Mouse (Mus musculus): ENCODE measurements at regions not wholly inside any gene's neighbourhood (a gene's known extent, or its start where the extent isn't known, plus 50 kb on each side); places are given as distances from the start of the nearest gene placed in this dataset.

DNA sequence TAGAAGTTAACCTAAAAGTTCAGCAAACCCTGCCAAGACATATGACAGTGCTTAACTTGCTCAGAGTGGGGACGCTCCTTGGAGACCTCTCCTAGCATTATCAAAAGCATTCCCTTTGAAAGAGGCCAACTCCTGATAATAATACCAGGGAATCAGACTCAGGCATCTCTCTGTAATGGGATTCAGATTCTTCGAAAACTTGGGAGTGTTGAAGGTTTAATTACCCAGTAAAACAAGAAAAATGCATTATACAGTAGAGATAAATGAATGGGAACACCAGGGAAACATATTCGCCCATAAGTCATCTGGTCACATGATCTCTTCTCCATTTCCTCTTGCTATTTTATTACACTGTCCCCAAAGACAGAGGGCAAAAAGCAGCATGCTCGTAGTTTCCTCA is 274.3 kb upstream of the BC052040 start:
- no peak for DNase-seq (ENCODE audit: low read depth, low spot score)
- Histone ChIP-seq H3K9ac (ENCODE audit: control insufficient read depth, low read depth, low read length, poor library complexity, severe bottlenecking) (no peak overlapping the region), H3K4me1 (ENCODE audit: control insufficient read depth in 1 of 2, insufficient read depth in 2 of 2, low read length in 2 of 2) (no peaks in the 10 kb centered on the region), H3K27ac (ENCODE audit: control insufficient read depth, low read depth, low read length) (no peak overlapping the region), H3K27me3 (ENCODE audit: control insufficient read depth in 1 of 2, insufficient read depth in 2 of 2, low read length in 2 of 2) (no peaks in the 10 kb centered on the region), H3K9me3 (replicated peaks; ENCODE audit: insufficient read depth, low read length) (no peaks in the 10 kb centered on the region), H3K36me3 (ENCODE audit: control insufficient read depth in 1 of 2, insufficient read depth in 2 of 2, low read length in 2 of 2) (no peaks in the 10 kb centered on the region), H3K4me3 (ENCODE audit: control insufficient read depth in 1 of 2, insufficient read depth in 1 of 2, low read depth in 2 of 2, low read length in 2 of 2) (no peak overlapping the region), H3K79me2 (ENCODE audit: control insufficient read depth, insufficient read depth, low read length, poor library complexity) (no peaks in the 10 kb centered on the region)
- TF ChIP-seq ZNF384 (IDR thresholded peaks at IDR 0.05; ENCODE audit: low read depth, low read length) (no peak), POLR2AphosphoS5 (IDR thresholded peaks at IDR 0.05; ENCODE audit: borderline replicate concordance, low read depth, low read length) (no peak), HCFC1 (IDR thresholded peaks at IDR 0.05; ENCODE audit: low read depth, low read length) (no peak), ZKSCAN1 (IDR thresholded peaks at IDR 0.05; ENCODE audit: low read depth, low read length) (no peak), TCF12 (IDR thresholded peaks at IDR 0.05; ENCODE audit: low read depth, low read length) (no peak), ZC3H11A (IDR thresholded peaks at IDR 0.05; ENCODE audit: low read depth, low read length) (no peak), ETS1 (IDR thresholded peaks at IDR 0.05; ENCODE audit: low read depth, low read length) (no peak), MXI1 (IDR thresholded peaks at IDR 0.05; ENCODE audit: low read depth, low read length) (no peak), MAFK (IDR thresholded peaks at IDR 0.05; ENCODE audit: borderline replicate concordance, low read depth, low read length) (no peak), JUND (IDR thresholded peaks at IDR 0.05; ENCODE audit: low read depth, low read length) (no peak), MEF2A (IDR thresholded peaks at IDR 0.05; ENCODE audit: extremely low read depth, insufficient replicate concordance, low read depth, low read length, poor library complexity, severe bottlenecking) (no peak), NELFE (IDR thresholded peaks at IDR 0.05; ENCODE audit: low read depth, low read length) (no peak), GATA1 (IDR thresholded peaks at IDR 0.05; ENCODE audit: low read depth, low read length) (no peak), NRF1 (IDR thresholded peaks at IDR 0.05; ENCODE audit: insufficient read depth, low read depth, low read length, poor library complexity, severe bottlenecking) (no peak), MYB (IDR thresholded peaks at IDR 0.05; ENCODE audit: low read depth, low read length) (no peak), ELF1 (IDR thresholded peaks at IDR 0.05; ENCODE audit: low read depth, low read length) (no peak), TBP (IDR thresholded peaks at IDR 0.05; ENCODE audit: low read depth, low read length) (no peak), MAZ (IDR thresholded peaks at IDR 0.05; ENCODE audit: low read depth, low read length) (no peak), BHLHE40 (IDR thresholded peaks at IDR 0.05; ENCODE audit: borderline replicate concordance, low read depth, low read length) (no peak)

DNA sequence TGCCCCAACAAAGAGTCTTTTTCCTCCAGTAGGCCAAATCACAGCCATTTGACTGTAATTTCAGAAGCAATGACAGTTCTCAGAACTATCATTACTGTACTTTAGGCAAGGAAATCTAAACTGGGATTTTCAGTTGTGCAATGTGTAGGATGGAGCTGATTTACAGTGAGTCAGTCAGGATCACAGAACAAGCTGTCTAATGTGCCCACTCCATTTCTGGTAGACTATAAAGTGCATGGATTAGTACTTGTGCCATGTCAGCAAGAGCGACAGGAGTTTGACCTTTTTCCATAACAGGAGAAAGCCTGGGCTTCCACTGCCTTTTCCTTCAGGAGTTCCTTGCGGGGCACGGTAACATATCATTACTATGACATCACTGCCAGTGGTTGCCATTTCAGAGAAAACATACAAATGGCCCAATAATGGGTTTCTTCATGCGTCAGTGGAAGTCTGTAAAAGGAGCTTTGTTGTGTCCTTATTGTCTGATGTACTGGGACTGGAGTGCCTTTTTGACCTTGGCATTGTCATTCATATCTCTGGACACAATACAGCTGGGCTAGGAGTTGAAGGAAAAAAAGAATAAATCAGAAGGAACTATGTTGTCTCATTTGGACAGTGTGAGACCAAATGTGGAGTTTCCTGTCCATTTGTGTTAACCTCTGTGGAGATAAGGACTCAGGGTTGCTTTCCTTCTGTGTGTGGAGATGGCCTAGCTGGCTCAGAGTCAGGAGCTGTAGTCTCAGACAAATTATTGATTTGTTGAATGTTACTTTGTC is 271.5 kb upstream of the BC052040 start:
- no peaks in the 10 kb centered on the region for H3K4me1 ChIP-seq (ENCODE audit: control insufficient read depth in 1 of 2, insufficient read depth in 2 of 2, low read length in 2 of 2)
- DNase-seq (ENCODE audit: low read depth, low spot score): no peak
- no peak overlapping the region for H3K4me3 ChIP-seq (ENCODE audit: control insufficient read depth in 1 of 2, insufficient read depth in 1 of 2, low read depth in 2 of 2, low read length in 2 of 2)
- no peak overlapping the region for H3K9ac ChIP-seq (ENCODE audit: control insufficient read depth, low read depth, low read length, poor library complexity, severe bottlenecking)
- no peak overlapping the region for H3K27ac ChIP-seq (ENCODE audit: control insufficient read depth, low read depth, low read length)
- no peaks in the 10 kb centered on the region for H3K27me3 ChIP-seq (ENCODE audit: control insufficient read depth in 1 of 2, insufficient read depth in 2 of 2, low read length in 2 of 2)
- H3K79me2 ChIP-seq (ENCODE audit: control insufficient read depth, insufficient read depth, low read length, poor library complexity): no peaks in the 10 kb centered on the region
- H3K36me3 ChIP-seq (ENCODE audit: control insufficient read depth in 1 of 2, insufficient read depth in 2 of 2, low read length in 2 of 2): no peaks in the 10 kb centered on the region
- H3K9me3 ChIP-seq (replicated peaks; ENCODE audit: insufficient read depth, low read length): no peaks in the 10 kb centered on the region
- TF ChIP-seq EP300 (IDR thresholded peaks at IDR 0.05; ENCODE audit: low read depth in 1 of 2, low read length in 2 of 2): no peak
- TF ChIP-seq ZC3H11A (IDR thresholded peaks at IDR 0.05; ENCODE audit: low read depth, low read length): no peak
- TF ChIP-seq MAX (IDR thresholded peaks at IDR 0.05; ENCODE audit: low read length): no peak
- no peak for TF ChIP-seq MEF2A (IDR thresholded peaks at IDR 0.05; ENCODE audit: extremely low read depth, insufficient replicate concordance, low read depth, low read length, poor library complexity, severe bottlenecking)
- TF ChIP-seq POLR2AphosphoS2 (IDR thresholded peaks at IDR 0.05; ENCODE audit: low read length): no peak
- TF ChIP-seq GABPA (IDR thresholded peaks at IDR 0.05; ENCODE audit: low read depth, low read length): no peak
- TF ChIP-seq USF1 (IDR thresholded peaks at IDR 0.05; ENCODE audit: low read depth, low read length): no peak
- no peak for TF ChIP-seq RAD21 (IDR thresholded peaks at IDR 0.05; ENCODE audit: low read depth, low read length)
- no peak for TF ChIP-seq CTCF (IDR thresholded peaks at IDR 0.05 in 2 of 3, conservative IDR thresholded peaks at IDR 0.05 in 1 of 3; ENCODE audit: control insufficient read depth in 1 of 3, insufficient read depth in 1 of 3, low read depth in 2 of 3, low read length in 3 of 3, poor library complexity in 1 of 3, severe bottlenecking in 1 of 3)
- TF ChIP-seq NELFE (IDR thresholded peaks at IDR 0.05; ENCODE audit: low read depth, low read length): no peak
- TF ChIP-seq POLR2AphosphoS5 (IDR thresholded peaks at IDR 0.05; ENCODE audit: borderline replicate concordance, low read depth, low read length): no peak
- TF ChIP-seq SIN3A (IDR thresholded peaks at IDR 0.05; ENCODE audit: low read length): no peak
- TF ChIP-seq E2F4 (IDR thresholded peaks at IDR 0.05; ENCODE audit: borderline replicate concordance, low read depth, low read length): no peak
- TF ChIP-seq MAZ (IDR thresholded peaks at IDR 0.05; ENCODE audit: low read depth, low read length): no peak
- TF ChIP-seq ELF1 (IDR thresholded peaks at IDR 0.05; ENCODE audit: low read depth, low read length): no peak

Data from MEL (cell line).